Mouse (Mus musculus) testis, adult 2 months (tissue): ENCODE data around the gene Bnip1.

Experiments used
- CTCF ChIP-seq: fragments of 200-500 bp; IDR thresholded peaks from 2 replicates; pipeline ENCODE4 v1.5.1; 2012; ENCODE audit warnings: low read depth, mild to moderate bottlenecking, inconsistent platforms, low read length, moderate library complexity; ENCODE audit not compliant: control insufficient read depth, insufficient read depth, insufficient replicate concordance
- POLR2A ChIP-seq: fragments of 200-500 bp; IDR thresholded peaks from 2 replicates; pipeline ENCODE4 v1.6.1; 2012; ENCODE audit warnings: low read depth, mild to moderate bottlenecking, inconsistent platforms, low read length, moderate library complexity; ENCODE audit not compliant: control insufficient read depth

DNA sequence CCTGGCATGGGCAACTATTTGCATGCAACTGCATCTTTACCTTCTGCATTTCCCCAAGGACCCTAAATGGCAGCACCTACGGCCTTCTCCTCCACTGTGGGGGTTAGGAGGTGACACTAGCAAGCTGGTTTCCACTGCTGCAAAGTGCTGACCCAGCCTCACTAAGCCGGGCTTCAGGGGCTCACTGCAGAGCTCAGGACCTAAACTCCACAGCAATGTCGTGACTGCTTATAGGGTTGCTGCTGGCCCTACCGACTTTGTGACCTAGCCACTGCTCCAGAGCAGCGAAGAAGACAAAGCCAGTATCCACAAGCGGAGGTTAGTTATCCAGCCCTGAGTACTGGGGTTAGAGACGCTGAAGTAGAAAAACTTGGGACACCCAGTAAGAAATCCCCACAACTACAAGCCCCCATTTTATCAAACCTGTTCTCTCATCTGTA, 56.7 kb downstream of the Bnip1 start:
- TF ChIP-seq CTCF: no peak
- no peak for TF ChIP-seq POLR2A
